Mouse (Mus musculus) limb, embryonic 12.5 days (tissue): ENCODE results near the gene Tpcn2. TPM values are rescaled to one million over a fixed set of nuclear protein-coding genes. Genes with fewer than 3 reads are reported as not detected.

Source experiments
- ATAC-seq: fragments of 200-750 bp; cut with Nextera tagmentation; 2 replicates; pipeline ENCODE4 v1.8.0; 2017; ENCODE audit warnings: low read depth, moderate TSS enrichment; ENCODE audit not compliant: insufficient number of reproducible peaks, insufficient read depth, low FRiP score, low TSS enrichment
- H3K27ac ChIP-seq: fragments of 300-500 bp; sonication (generic); 2 replicates; pipeline ENCODE4 v1.5.1; 2016; ENCODE audit warnings: mild to moderate bottlenecking, moderate library complexity
- H3K27me3 ChIP-seq: fragments of 300-500 bp; sonication (generic); 2 replicates; pipeline ENCODE4 v1.6.1; 2016; ENCODE audit warnings: mild to moderate bottlenecking, moderate library complexity
- H3K36me3 ChIP-seq: fragments of 300-500 bp; sonication (generic); 2 replicates; pipeline ENCODE4 v1.6.1; 2016; ENCODE audit warnings: mild to moderate bottlenecking, moderate library complexity
- H3K4me1 ChIP-seq: fragments of 300-500 bp; sonication (generic); replicated peaks from 2 replicates; pipeline ENCODE4 v1.6.1; 2016
- H3K4me2 ChIP-seq: fragments of 300-500 bp; sonication (generic); 2 replicates; pipeline ENCODE4 v1.6.1; 2016; ENCODE audit warnings: mild to moderate bottlenecking, moderate library complexity
- H3K4me3 ChIP-seq: fragments of 300-500 bp; sonication (generic); replicated peaks from 2 replicates; pipeline ENCODE4 v1.5.1; 2016; ENCODE audit warnings: mild to moderate bottlenecking
- H3K9ac ChIP-seq: fragments of 300-500 bp; sonication (generic); replicated peaks from 2 replicates; pipeline ENCODE4 v1.6.1; 2016; ENCODE audit warnings: mild to moderate bottlenecking, moderate library complexity
- H3K9me3 ChIP-seq: fragments of 300-500 bp; sonication (generic); 2 replicates; pipeline ENCODE4 v1.6.1; 2016; ENCODE audit warnings: mild to moderate bottlenecking, moderate library complexity
- WGBS: fragments of 180-500 bp; shearing (Covaris S2); methylation state at CpG from one replicate; pipeline ENCODE4 v1.1.7; 2016; 5-methylcytosine and 5-hydroxymethylcytosine counted together
- polyA plus RNA-seq: library from polyadenylated mRNA; unstranded; fragments of >200 nt; fragmentation: Nextera tagmentation; extraction: Ambion mirVana; gene quantifications from 2 replicates; pipeline ENCODE4 v1.2.1, GENCODE M21; 2016

Tpcn2 gene
- polyA plus RNA-seq, 1 experiment from 2014 or later = 10.2 TPM

- H3K4me2 ChIP-seq = no peak overlapping the region
- H3K27me3 ChIP-seq = no peaks in the 10 kb centered on the region
- ATAC-seq = no peak
- H3K27ac ChIP-seq = no peak overlapping the region
- peaks cover 4% of the 10 kb centered on the region; the same call in 1 of the 2 replicates for H3K4me1 ChIP-seq
- H3K36me3 ChIP-seq = no peaks in the 10 kb centered on the region
- 60% methylated on average over 1 of the region's 1 CpGs for WGBS
- no peak overlapping the region for H3K9ac ChIP-seq
- no peak overlapping the region for H3K4me3 ChIP-seq
- no peaks in the 10 kb centered on the region for H3K9me3 ChIP-seq
These were observed 26.1 kb upstream of the Tpcn2 start for GRCm38 (mm10) chr7:145309877-145310276.

GRCm38 (mm10) chr7:145308866-145309265 lies 25.1 kb upstream of the Tpcn2 start:
- no peak overlapping the region for H3K4me3 ChIP-seq
- no peak overlapping the region for H3K27ac ChIP-seq
- ATAC-seq = no peak
- H3K27me3 ChIP-seq = no peaks in the 10 kb centered on the region
- no peaks in the 10 kb centered on the region for H3K36me3 ChIP-seq
- WGBS = 69% methylated on average over 4 of the region's 4 CpGs
- H3K4me2 ChIP-seq = no peak overlapping the region
- no peaks in the 10 kb centered on the region for H3K9me3 ChIP-seq
- H3K9ac ChIP-seq = no peak overlapping the region
- H3K4me1 ChIP-seq = peaks cover 4% of the 10 kb centered on the region; the same call in 1 of the 2 replicates

GRCm38 (mm10) chr7:145308061-145308675 lies 24.4 kb upstream of the Tpcn2 start:
- Histone ChIP-seq H3K9ac (no peak overlapping the region), H3K4me1 (peaks cover 6% of the 10 kb centered on the region), H3K4me3 (no peak overlapping the region), H3K4me2 (no peak overlapping the region), H3K27me3 (no peaks in the 10 kb centered on the region), H3K36me3 (no peaks in the 10 kb centered on the region), H3K27ac (no peak overlapping the region), H3K9me3 (no peaks in the 10 kb centered on the region)
- 71% methylated on average over 30 of the region's 30 CpGs for WGBS
- ATAC-seq = no peak

GRCm38 (mm10) chr7:145307636-145308035 lies 23.8 kb upstream of the Tpcn2 start:
- no peak overlapping the region for H3K27ac ChIP-seq
- H3K4me3 ChIP-seq = no peak overlapping the region
- H3K9ac ChIP-seq = no peak overlapping the region
- no peaks in the 10 kb centered on the region for H3K9me3 ChIP-seq
- H3K36me3 ChIP-seq = no peaks in the 10 kb centered on the region
- peaks cover 10% of the 10 kb centered on the region for H3K4me1 ChIP-seq
- no peak overlapping the region for H3K4me2 ChIP-seq
- ATAC-seq = no peak
- 89% methylated on average over 10 of the region's 10 CpGs for WGBS
- H3K27me3 ChIP-seq = no peaks in the 10 kb centered on the region

- ATAC-seq = no peak
- Histone ChIP-seq H3K4me3 (no peak overlapping the region), H3K36me3 (no peaks in the 10 kb centered on the region), H3K27me3 (no peaks in the 10 kb centered on the region; the same call in 1 of the 2 replicates), H3K4me2 (no peak overlapping the region), H3K9me3 (no peaks in the 10 kb centered on the region), H3K27ac (no peak overlapping the region), H3K4me1 (peaks cover 26% of the 10 kb centered on the region), H3K9ac (no peak overlapping the region)
- WGBS = 80% methylated on average over 2 of the region's 2 CpGs
These were observed 20.3 kb upstream of the Tpcn2 start for GRCm38 (mm10) chr7:145304153-145304552.

GRCm38 (mm10) chr7:145302488-145303285 lies 18.9 kb upstream of the Tpcn2 start:
- 4% methylated on average over 20 of the region's 20 CpGs for WGBS
- peak overlapping the region; percentile 73 for H3K27ac ChIP-seq
- peak; percentile 91 for ATAC-seq
- peak overlapping the region; percentile 54 for H3K4me2 ChIP-seq
- H3K27me3 ChIP-seq = no peaks in the 10 kb centered on the region; the same call in 1 of the 2 replicates
- H3K36me3 ChIP-seq = no peaks in the 10 kb centered on the region
- H3K9me3 ChIP-seq = no peaks in the 10 kb centered on the region
- H3K4me3 ChIP-seq = peak overlapping the region; percentile 24
- 0 out of 2 replicates have a peak overlapping the region, but pooled peaks have one; percentile 4 for H3K9ac ChIP-seq
- peaks cover 22% of the 10 kb centered on the region for H3K4me1 ChIP-seq

- Histone ChIP-seq H3K36me3 (no peaks in the 10 kb centered on the region), H3K27me3 (no peaks in the 10 kb centered on the region; the same call in none of the 2 replicates), H3K27ac (no peak overlapping the region), H3K4me3 (no peak overlapping the region), H3K4me2 (no peak overlapping the region), H3K9me3 (no peaks in the 10 kb centered on the region), H3K9ac (no peak overlapping the region), H3K4me1 (peaks cover 22% of the 10 kb centered on the region)
- 92% methylated on average over 6 of the region's 6 CpGs for WGBS
- no peak for ATAC-seq
These were observed 17.7 kb upstream of the Tpcn2 start for GRCm38 (mm10) chr7:145301341-145302005.

- no peak overlapping the region for H3K9ac ChIP-seq
These were observed 17.2 kb upstream of the Tpcn2 start for GRCm38 (mm10) chr7:145301008-145301340.

GRCm38 (mm10) chr7:145300321-145301007 lies 16.7 kb upstream of the Tpcn2 start, which contains the start of gene Mrgprf:
TSS of gene Mrgprf (plus strand) at chr7:145300828.
- no peaks in the 10 kb centered on the region; the same call in none of the 2 replicates for H3K27me3 ChIP-seq
- H3K4me3 ChIP-seq = no peak within 1 kb of the TSS
- H3K4me1 ChIP-seq = peaks cover 22% of the 10 kb centered on the region
- H3K9me3 ChIP-seq = no peaks in the 10 kb centered on the region
- no peak within 1 kb of the TSS for H3K4me2 ChIP-seq
- no peak within 1 kb of the TSS for H3K27ac ChIP-seq
- no peak for ATAC-seq
- no peaks in the 10 kb centered on the region for H3K36me3 ChIP-seq
- 41% methylated on average over 13 of the region's 13 CpGs for WGBS
- H3K9ac ChIP-seq = no peak within 1 kb of the TSS

More at GRCm38 (mm10) chr7:145301008-145301340, 17.2 kb upstream of the Tpcn2 start:
- Histone ChIP-seq H3K4me2 (no peak overlapping the region), H3K27ac (no peak overlapping the region), H3K27me3 (no peaks in the 10 kb centered on the region; the same call in none of the 2 replicates), H3K36me3 (no peaks in the 10 kb centered on the region), H3K9me3 (no peaks in the 10 kb centered on the region), H3K4me3 (no peak overlapping the region), H3K4me1 (peaks cover 22% of the 10 kb centered on the region)
- no peak for ATAC-seq

GRCm38 (mm10) chr7:145299562-145300320 lies 15.9 kb upstream of the Tpcn2 start:
- Histone ChIP-seq H3K9ac (no peak overlapping the region), H3K4me3 (no peak overlapping the region), H3K4me1 (peaks cover 22% of the 10 kb centered on the region), H3K9me3 (no peaks in the 10 kb centered on the region), H3K36me3 (no peaks in the 10 kb centered on the region), H3K4me2 (no peak overlapping the region), H3K27ac (no peak overlapping the region), H3K27me3 (no peaks in the 10 kb centered on the region; the same call in none of the 2 replicates)
- no peak for ATAC-seq
- 62% methylated on average over 7 of the region's 7 CpGs for WGBS
